Mouse (Mus musculus) forebrain, embryonic 14.5 days (tissue): Measurements from ENCODE around the gene Fbxl7. TPM values are rescaled to one million over a fixed set of nuclear protein-coding genes. Genes with fewer than 3 reads are reported as not detected.
"Not testable (repeated sequence)": the region's sequence is repeated elsewhere in the genome, so short reads cannot be mapped to it uniquely, and the experiment has no call there.

Source experiments
- ATAC-seq: fragments of 200-750 bp; cut with Nextera tagmentation; 2 replicates; pipeline ENCODE4 v1.8.0; 2017; ENCODE audit warnings: mild to moderate bottlenecking, moderate library complexity
- DNase-seq: peaks from one replicate; pipeline ENCODE4 v3.0.0-alpha.2; 2015; ENCODE audit warnings: low spot score
- H3K27ac ChIP-seq: fragments of 300-500 bp; sonication (generic); 2 replicates; pipeline ENCODE4 v1.5.1; 2014; ENCODE audit warnings: low read depth, mild to moderate bottlenecking, control low read depth, low read length, moderate library complexity
- H3K27me3 ChIP-seq: fragments of 300-500 bp; sonication (generic); replicated peaks from 2 replicates; pipeline ENCODE4 v1.6.1; 2014; ENCODE audit warnings: low read length, control low read depth, mixed read lengths; ENCODE audit not compliant: control insufficient read depth, insufficient read depth
- H3K36me3 ChIP-seq: fragments of 300-500 bp; sonication (generic); 2 replicates; pipeline ENCODE4 v1.6.1; 2014; ENCODE audit warnings: low read length, control low read depth; ENCODE audit not compliant: control insufficient read depth, insufficient read depth
- H3K4me1 ChIP-seq: fragments of 300-500 bp; sonication (generic); 2 replicates; pipeline ENCODE4 v1.6.1; 2014; ENCODE audit warnings: antibody characterized with exemption, low read length, control low read depth; ENCODE audit not compliant: control insufficient read depth, insufficient read depth
- H3K4me2 ChIP-seq: fragments of 300-500 bp; sonication (generic); 2 replicates; pipeline ENCODE4 v1.6.1; 2014; ENCODE audit warnings: mild to moderate bottlenecking, control low read depth, low read length
- H3K4me3 ChIP-seq: fragments of 300-500 bp; sonication (generic); 2 replicates; pipeline ENCODE4 v1.5.1; 2014; ENCODE audit warnings: low read depth, low read length, control low read depth
- H3K9ac ChIP-seq: fragments of 300-500 bp; sonication (generic); 2 replicates; pipeline ENCODE4 v1.6.1; 2014; ENCODE audit warnings: mild to moderate bottlenecking, low read length, control low read depth, moderate library complexity
- H3K9me3 ChIP-seq: fragments of 300-500 bp; sonication (generic); replicated peaks from 2 replicates; pipeline ENCODE4 v1.6.1; 2016; ENCODE audit warnings: low read length, control low read depth, mixed read lengths; ENCODE audit not compliant: control insufficient read depth
- WGBS: fragments of 180-500 bp; shearing (Covaris S2); extraction: QIAGEN DNeasy Blood & Tissue Kit; methylation state at CpG from one replicate; pipeline ENCODE4 v1.1.7; 2014; 5-methylcytosine and 5-hydroxymethylcytosine counted together
- polyA plus RNA-seq: library from polyadenylated mRNA; unstranded; fragments of >200 nt; fragmentation: Nextera tagmentation; extraction: Ambion mirVana; gene quantifications from 2 replicates; pipeline ENCODE4 v1.2.1, GENCODE M21; 2014

The Fbxl7 gene
- polyA plus RNA-seq, 1 experiment from 2014 or later = 3.5 TPM

DNA sequence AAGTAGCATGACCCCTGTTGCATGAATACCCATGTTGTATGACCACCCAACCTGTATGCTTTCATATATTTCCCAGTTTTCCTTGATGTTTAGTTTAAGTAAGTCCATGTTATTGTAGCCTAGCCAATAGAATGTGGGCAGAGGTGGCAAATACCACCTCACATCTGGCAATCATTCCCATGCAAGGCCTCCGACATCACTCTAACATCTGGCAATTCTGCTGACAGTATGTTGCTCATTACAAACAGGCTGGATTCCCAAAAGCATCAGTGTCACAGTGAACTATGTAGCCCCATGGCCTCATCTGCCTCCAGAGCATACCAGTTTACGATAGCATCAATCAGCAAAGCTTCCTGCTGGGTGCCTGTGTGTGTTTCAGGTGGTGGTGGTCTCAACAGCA lies 163.0 kb downstream of the Fbxl7 start:
- ATAC-seq = no peak
- 90% methylated on average over 2 of the region's 2 CpGs for WGBS
- Histone ChIP-seq H3K27me3 (no peaks in the 10 kb centered on the region), H3K9ac (no peak overlapping the region), H3K4me1 (0 out of 2 replicates have a peak, but pooled peaks cover 3% of the 10 kb centered on the region), H3K9me3 (no peaks in the 10 kb centered on the region), H3K4me2 (no peak overlapping the region), H3K27ac (no peak overlapping the region), H3K4me3 (no peak overlapping the region), H3K36me3 (no peaks in the 10 kb centered on the region)
- no peak for DNase-seq

GRCm38 (mm10) chr15:26730760-26731159 lies 164.6 kb downstream of the Fbxl7 start:
- Histone ChIP-seq H3K4me3 (no peak overlapping the region), H3K4me2 (no peak overlapping the region), H3K9me3 (no peaks in the 10 kb centered on the region), H3K4me1 (0 out of 2 replicates have a peak, but pooled peaks cover 3% of the 10 kb centered on the region), H3K9ac (no peak overlapping the region), H3K27ac (no peak overlapping the region), H3K27me3 (no peaks in the 10 kb centered on the region), H3K36me3 (no peaks in the 10 kb centered on the region)
- 81% methylated on average over 2 of the region's 2 CpGs for WGBS
- ATAC-seq = no peak
- DNase-seq = no peak

- not testable (repeated sequence) for H3K4me2 ChIP-seq, H3K36me3 ChIP-seq, ATAC-seq, H3K4me1 ChIP-seq, DNase-seq, H3K4me3 ChIP-seq, H3K27me3 ChIP-seq, H3K9ac ChIP-seq, H3K27ac ChIP-seq, H3K9me3 ChIP-seq
- WGBS = 90% methylated on average over 3 of the region's 7 CpGs
These were observed 166.0 kb downstream of the Fbxl7 start for GRCm38 (mm10) chr15:26729341-26729740.

- Histone ChIP-seq H3K9me3 (no peaks in the 10 kb centered on the region), H3K27me3 (no peaks in the 10 kb centered on the region), H3K4me2 (no peak overlapping the region), H3K27ac (no peak overlapping the region), H3K9ac (no peak overlapping the region), H3K4me1 (no peaks in the 10 kb centered on the region), H3K4me3 (no peak overlapping the region), H3K36me3 (no peaks in the 10 kb centered on the region)
- WGBS = 77% methylated on average over 5 of the region's 5 CpGs
- ATAC-seq (no peak), DNase-seq (no peak)
These were observed 176.9 kb downstream of the Fbxl7 start for GRCm38 (mm10) chr15:26718390-26719036.

DNA sequence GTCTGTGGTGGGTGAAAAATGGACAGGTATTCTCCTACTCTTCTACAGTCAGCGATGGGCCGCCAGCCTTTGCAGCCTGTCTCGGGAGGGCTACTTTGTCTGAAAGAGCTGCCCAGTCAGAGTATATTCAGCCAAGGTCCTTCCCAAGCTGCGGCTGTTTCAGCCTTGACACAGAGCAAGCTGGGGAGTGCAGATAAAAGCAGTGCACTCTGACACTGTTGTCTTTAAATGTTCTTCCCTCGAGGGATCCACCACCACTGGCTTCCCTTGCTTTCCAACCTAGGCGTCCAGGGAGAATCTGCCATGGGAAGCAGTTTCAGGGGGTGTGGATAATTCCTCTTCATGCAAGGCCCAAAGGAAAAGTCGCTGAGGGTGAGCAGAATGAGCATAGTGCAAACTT lies 177.4 kb downstream of the Fbxl7 start:
- Histone ChIP-seq H3K9ac (no peak overlapping the region), H3K4me3 (no peak overlapping the region), H3K27me3 (no peaks in the 10 kb centered on the region), H3K4me2 (no peak overlapping the region), H3K27ac (no peak overlapping the region), H3K36me3 (no peaks in the 10 kb centered on the region), H3K9me3 (no peaks in the 10 kb centered on the region), H3K4me1 (no peaks in the 10 kb centered on the region)
- WGBS = 78% methylated on average over 7 of the region's 7 CpGs
- DNase-seq = no peak
- no peak for ATAC-seq

DNA sequence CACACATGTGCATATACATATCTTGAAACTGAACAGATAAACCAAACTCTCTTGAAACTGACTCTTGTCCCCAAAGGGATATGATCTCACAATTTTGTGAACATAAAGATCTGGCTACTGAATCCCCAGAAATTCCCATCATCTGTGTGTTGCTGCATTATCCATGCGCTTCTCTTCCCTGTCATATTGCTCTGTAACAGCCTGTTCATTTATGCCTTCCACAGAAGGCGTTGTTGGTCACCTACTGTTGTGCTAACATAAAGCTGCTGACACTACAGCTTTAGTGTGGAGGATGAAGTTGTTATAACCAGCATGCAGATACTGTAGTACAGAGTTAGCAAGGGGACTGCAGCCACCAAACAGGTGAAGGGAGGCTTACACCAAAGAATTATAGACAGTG lies 179.2 kb downstream of the Fbxl7 start:
- H3K4me3 ChIP-seq = no peak overlapping the region
- no peak overlapping the region for H3K9ac ChIP-seq
- DNase-seq (peak; percentile 56), ATAC-seq (peak; percentile 69; the same call in 1 of the 2 replicates)
- no peaks in the 10 kb centered on the region for H3K27me3 ChIP-seq
- peaks cover 4% of the 10 kb centered on the region; the same call in 1 of the 2 replicates for H3K4me1 ChIP-seq
- H3K27ac ChIP-seq = no peak overlapping the region
- no peak overlapping the region for H3K4me2 ChIP-seq
- no peaks in the 10 kb centered on the region for H3K36me3 ChIP-seq
- no peaks in the 10 kb centered on the region for H3K9me3 ChIP-seq
- WGBS = 77% methylated on average over 2 of the region's 2 CpGs

- WGBS = 27% methylated on average over 5 of the region's 5 CpGs
- H3K9me3 ChIP-seq = no peaks in the 10 kb centered on the region
- peaks cover 4% of the 10 kb centered on the region; the same call in 1 of the 2 replicates for H3K4me1 ChIP-seq
- H3K27ac ChIP-seq = no peak overlapping the region
- no peak overlapping the region for H3K4me3 ChIP-seq
- no peaks in the 10 kb centered on the region for H3K27me3 ChIP-seq
- H3K9ac ChIP-seq = no peak overlapping the region
- no peaks in the 10 kb centered on the region for H3K36me3 ChIP-seq
- H3K4me2 ChIP-seq = no peak overlapping the region
- DNase-seq (peak; percentile 75), ATAC-seq (peak; percentile 81)
These were observed 179.7 kb downstream of the Fbxl7 start for GRCm38 (mm10) chr15:26715635-26716034.

DNA sequence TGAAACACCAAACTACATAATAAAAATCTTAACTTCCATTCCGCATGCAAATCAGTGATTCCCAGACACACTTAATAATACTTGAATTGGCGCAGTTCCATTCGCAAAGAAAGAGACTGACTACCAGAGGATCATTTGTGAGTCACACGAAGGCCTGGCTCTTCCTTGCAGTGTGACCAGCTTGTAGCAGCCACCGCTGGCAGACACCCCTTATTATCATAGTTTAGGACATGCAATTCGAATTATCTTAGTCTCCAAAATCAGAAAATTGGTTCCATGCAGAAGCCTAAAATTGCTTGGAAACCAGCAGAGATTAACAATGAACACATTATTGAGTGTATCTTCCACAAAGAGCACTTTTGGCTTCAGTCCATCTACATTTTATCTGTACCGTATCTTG lies 183.1 kb downstream of the Fbxl7 start:
- Histone ChIP-seq H3K9ac (no peak overlapping the region), H3K4me1 (peaks cover 4% of the 10 kb centered on the region; the same call in 1 of the 2 replicates), H3K27me3 (no peaks in the 10 kb centered on the region), H3K9me3 (no peaks in the 10 kb centered on the region), H3K4me3 (no peak overlapping the region), H3K27ac (no peak overlapping the region), H3K4me2 (no peak overlapping the region), H3K36me3 (no peaks in the 10 kb centered on the region)
- WGBS = 41% methylated on average over 7 of the region's 7 CpGs
- no peak for ATAC-seq
- peak; percentile 49 for DNase-seq

GRCm38 (mm10) chr15:26704966-26705365 lies 190.4 kb downstream of the Fbxl7 start:
- H3K4me3 ChIP-seq = no peak overlapping the region
- no peak for DNase-seq
- H3K27me3 ChIP-seq = no peaks in the 10 kb centered on the region
- WGBS = 60% methylated on average over 2 of the region's 2 CpGs
- H3K4me2 ChIP-seq = no peak overlapping the region
- H3K9me3 ChIP-seq = no peaks in the 10 kb centered on the region
- no peak overlapping the region for H3K9ac ChIP-seq
- no peak for ATAC-seq
- H3K4me1 ChIP-seq = no peaks in the 10 kb centered on the region
- H3K36me3 ChIP-seq = no peaks in the 10 kb centered on the region
- no peak overlapping the region for H3K27ac ChIP-seq
